Mouse (Mus musculus) monocyte, adult 5-6 weeks (primary cell): Measurements from ENCODE around the gene Mrpl36. TPM values are rescaled to one million over a fixed set of nuclear protein-coding genes. Genes with fewer than 3 reads are reported as not detected.

Experiments
- ATAC-seq: fragments of 153-309, 156-312 bp; replicated peaks from 2 replicates; pipeline ENCODE4 v1.8.0; 2017; ENCODE audit warnings: mild to moderate bottlenecking; ENCODE audit not compliant: low TSS enrichment, insufficient number of reproducible peaks, severe bottlenecking, poor library complexity, low FRiP score
- total RNA-seq: library from RNA; stranded (forward); fragments of 200-1000, 200-491, 200-594 nt; gene quantifications from 3 replicates; pipeline ENCODE4 v1.2.3, GENCODE M21; 2017

Mrpl36 gene
- total RNA-seq, 1 experiment from 2014 or later = 13.4 TPM

- no peak; the same call in 1 of the 2 replicates for ATAC-seq
These were observed 17.0 kb downstream of the Mrpl36 start for GRCm38 (mm10) chr13:73345102-73345890.

- no peak for ATAC-seq
These were observed 17.8 kb downstream of the Mrpl36 start for GRCm38 (mm10) chr13:73346131-73346530.

- ATAC-seq = no peak
These were observed 18.4 kb downstream of the Mrpl36 start for GRCm38 (mm10) chr13:73346743-73347142.

GRCm38 (mm10) chr13:73347171-73347570 is 18.9 kb downstream of the Mrpl36 start:
- no peak for ATAC-seq

- no peak for ATAC-seq
These were observed 19.8 kb downstream of the Mrpl36 start for GRCm38 (mm10) chr13:73347922-73348650.

- no peak for ATAC-seq
These were observed 22.4 kb downstream of the Mrpl36 start for GRCm38 (mm10) chr13:73350741-73351140.

- no peak for ATAC-seq
These were observed 23.6 kb downstream of the Mrpl36 start for GRCm38 (mm10) chr13:73351910-73352309.

- ATAC-seq = no peak
These were observed 24.2 kb downstream of the Mrpl36 start for GRCm38 (mm10) chr13:73352491-73352890.

GRCm38 (mm10) chr13:73357106-73357505 is 28.8 kb downstream of the Mrpl36 start:
- no peak for ATAC-seq

GRCm38 (mm10) chr13:73373367-73373766 is 45.1 kb downstream of the Mrpl36 start:
- ATAC-seq = no peak

- ATAC-seq = no peak
These were observed 46.3 kb downstream of the Mrpl36 start for GRCm38 (mm10) chr13:73374612-73375011.

GRCm38 (mm10) chr13:73377637-73378036 is 49.3 kb downstream of the Mrpl36 start:
- no peak for ATAC-seq

Other genes starting within 250 kb of the Mrpl36 start
- not detected in 3 replicates for gene Irx4, start 68.0 kb upstream of the Mrpl36 start, total RNA-seq
- 56.8 to 89.3 TPM (median 66.2 TPM) in 3 replicates for gene Ndufs6, start within 50 bp of the Mrpl36 start, total RNA-seq
- gene Lpcat1, start 138.7 kb downstream of the Mrpl36 start, total RNA-seq = 10.6 to 13.3 TPM (median 12.6 TPM) in 3 replicates
- not detected in 3 replicates for gene Slc6a3, start 208.2 kb downstream of the Mrpl36 start, total RNA-seq